Mouse (Mus musculus) bone marrow, adult 2 months (tissue): Measurements from ENCODE around the gene Spock1. TPM values are rescaled to one million over a fixed set of nuclear protein-coding genes. Genes with fewer than 3 reads are reported as not detected.

ENCODE experiments used
- H3K27ac ChIP-seq: fragments of 200-500 bp; 2 replicates; pipeline ENCODE4 v1.5.1; 2012; ENCODE audit warnings: low read depth, mild to moderate bottlenecking, control low read depth, inconsistent platforms, low read length; ENCODE audit not compliant: control insufficient read depth, poor library complexity, insufficient read depth
- H3K4me1 ChIP-seq: fragments of 200-500 bp; 2 replicates; pipeline ENCODE4 v1.6.1; 2011; ENCODE audit warnings: low read length; ENCODE audit not compliant: control insufficient read depth, insufficient read depth
- H3K4me3 ChIP-seq: fragments of 200-500 bp; replicated peaks from 2 replicates; pipeline ENCODE3; 2011; ENCODE audit warnings: mild to moderate bottlenecking, low read depth, low read length, control low read depth; ENCODE audit not compliant: control insufficient read depth
- CTCF ChIP-seq: fragments of 200-500 bp; IDR thresholded peaks from 2 replicates; pipeline ENCODE4 v1.5.1; 2011; ENCODE audit warnings: low read length, control low read depth; ENCODE audit not compliant: control insufficient read depth, insufficient read depth
- POLR2A ChIP-seq: fragments of 200-500 bp; IDR thresholded peaks from 2 replicates; pipeline ENCODE4 v1.6.1; 2011; ENCODE audit warnings: low read depth, mild to moderate bottlenecking, control low read depth, low read length, borderline replicate concordance; ENCODE audit not compliant: control insufficient read depth
- WGBS: fragments of 180-500 bp; shearing (Covaris S2); methylation state at CpG from one replicate; pipeline ENCODE4 v1.1.7; 2018; 5-methylcytosine and 5-hydroxymethylcytosine counted together
- polyA plus RNA-seq: library from polyadenylated mRNA; stranded (reverse); fragments of >200 nt; gene quantifications from 2 replicates; pipeline ENCODE4 v1.2.4, GENCODE M21; 2011; ENCODE audit warnings: low replicate concordance; ENCODE audit not compliant: missing spikeins, insufficient read depth, insufficient read length

The Spock1 gene
- polyA plus RNA-seq, 1 experiment, result 0.87 TPM

DNA sequence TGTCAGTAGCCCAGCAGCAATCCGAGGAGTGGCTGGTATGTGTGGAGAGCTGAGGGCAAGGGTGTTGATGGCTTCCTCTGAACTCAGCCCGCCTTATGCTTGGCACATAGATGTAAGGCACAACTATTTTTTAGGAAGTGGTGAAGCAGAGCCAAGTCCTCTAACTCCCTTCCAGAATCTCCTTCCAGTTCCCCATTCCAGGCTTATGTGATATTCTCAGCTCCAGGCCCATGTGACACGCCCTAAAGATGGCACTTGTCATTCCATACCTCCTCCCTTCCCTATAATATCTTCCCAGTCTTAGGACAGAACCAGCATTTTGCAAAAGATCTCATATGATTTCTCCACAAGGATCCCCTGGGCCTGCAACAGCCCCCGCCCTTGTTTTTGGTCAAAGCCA lies 277.6 kb downstream of the Spock1 start:
- no peak overlapping the region for H3K4me3 ChIP-seq
- no peak overlapping the region for H3K27ac ChIP-seq
- TF ChIP-seq POLR2A (no peak), CTCF (no peak)
- H3K4me1 ChIP-seq, result no peaks in the 10 kb centered on the region
- WGBS, result 68% methylated on average over 4 of the region's 4 CpGs

GRCm38 (mm10) chr13:57628218-57628617 lies 279.9 kb downstream of the Spock1 start:
- Histone ChIP-seq H3K27ac (no peak overlapping the region), H3K4me1 (no peaks in the 10 kb centered on the region), H3K4me3 (no peak overlapping the region)
- TF ChIP-seq POLR2A, result no peak
- TF ChIP-seq CTCF, result no peak
- 75% methylated on average over 8 of the region's 8 CpGs for WGBS

GRCm38 (mm10) chr13:57626434-57626833 lies 281.7 kb downstream of the Spock1 start:
- 89% methylated on average over 9 of the region's 9 CpGs for WGBS
- Histone ChIP-seq H3K4me3 (no peak overlapping the region), H3K4me1 (no peaks in the 10 kb centered on the region), H3K27ac (no peak overlapping the region)
- TF ChIP-seq POLR2A, result no peak
- TF ChIP-seq CTCF, result no peak

DNA sequence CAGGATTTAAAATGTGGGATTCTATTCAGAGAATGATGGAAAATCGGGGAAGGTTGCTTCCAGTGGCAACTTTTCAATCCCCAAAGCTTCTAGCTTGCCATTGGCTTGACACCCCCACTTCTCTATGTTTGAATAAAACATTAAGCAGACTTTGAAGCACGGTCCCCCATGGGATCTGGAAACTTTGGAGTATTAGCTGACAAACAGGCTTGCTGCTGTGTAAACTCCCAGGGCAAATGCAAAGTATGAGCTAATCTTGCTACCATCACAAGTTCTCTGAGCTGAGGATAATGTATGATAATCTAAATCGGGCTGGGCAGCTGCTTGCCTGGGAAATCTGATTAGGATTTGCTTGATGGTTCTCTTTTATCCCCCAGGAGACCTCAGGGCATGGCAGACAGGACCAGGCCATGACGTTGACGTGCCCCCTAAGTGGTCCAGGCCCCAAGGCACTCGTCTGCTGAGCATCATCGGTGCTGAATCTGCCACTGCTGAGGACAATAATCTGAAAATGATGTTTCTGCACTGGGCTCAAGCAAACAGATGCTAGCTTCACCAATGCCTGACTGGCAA lies 284.1 kb downstream of the Spock1 start:
- H3K4me1 ChIP-seq, result no peaks in the 10 kb centered on the region
- H3K4me3 ChIP-seq, result no peak overlapping the region
- WGBS, result 69% methylated on average over 7 of the region's 7 CpGs
- no peak for TF ChIP-seq POLR2A
- no peak for TF ChIP-seq CTCF
- H3K27ac ChIP-seq, result no peak overlapping the region

DNA sequence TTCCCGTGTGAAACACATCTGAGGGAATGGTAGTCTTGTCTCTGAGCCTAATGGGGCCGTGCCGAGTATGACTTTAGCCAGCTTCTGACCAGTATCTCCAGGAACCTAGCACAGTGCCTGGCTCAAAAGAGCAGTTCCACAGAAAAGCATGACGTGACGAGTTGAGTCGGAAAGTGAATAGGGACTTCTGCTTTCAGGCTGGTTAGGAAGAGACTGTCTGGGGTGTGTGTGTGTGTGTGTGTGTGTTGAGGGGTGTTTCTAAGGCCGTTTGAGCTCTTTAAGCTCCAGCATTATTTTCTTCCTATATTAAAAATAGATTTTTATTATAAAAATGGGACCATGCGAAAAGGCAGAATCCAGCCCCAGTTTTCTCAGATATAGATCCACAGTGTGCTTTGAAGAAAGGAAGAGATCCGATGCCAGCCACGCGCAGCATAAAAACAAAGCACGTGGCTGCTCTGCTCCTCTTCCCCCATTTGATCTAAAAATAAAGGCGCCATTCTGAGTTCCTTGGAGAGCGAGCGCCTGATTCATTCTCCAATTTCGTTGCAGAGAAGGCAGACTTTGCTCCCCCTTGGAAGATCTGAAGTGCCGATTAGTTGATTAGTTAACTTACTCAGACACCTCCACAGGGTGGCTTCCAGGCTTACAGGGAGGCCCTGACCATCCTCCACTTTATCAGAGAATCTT lies 288.9 kb downstream of the Spock1 start:
- Histone ChIP-seq H3K4me3 (no peak overlapping the region), H3K4me1 (no peaks in the 10 kb centered on the region), H3K27ac (no peak overlapping the region)
- TF ChIP-seq CTCF, result no peak
- no peak for TF ChIP-seq POLR2A
- WGBS, result 67% methylated on average over 17 of the region's 17 CpGs

- TF ChIP-seq POLR2A (no peak), CTCF (no peak)
- H3K4me1 ChIP-seq, result no peaks in the 10 kb centered on the region
- 78% methylated on average over 11 of the region's 11 CpGs for WGBS
- no peak overlapping the region for H3K27ac ChIP-seq
- H3K4me3 ChIP-seq, result no peak overlapping the region
These were observed 296.6 kb downstream of the Spock1 start for GRCm38 (mm10) chr13:57611326-57612171.

- 73% methylated on average over 7 of the region's 7 CpGs for WGBS
- no peak overlapping the region for H3K27ac ChIP-seq
- H3K4me1 ChIP-seq, result no peaks in the 10 kb centered on the region
- H3K4me3 ChIP-seq, result no peak overlapping the region
- TF ChIP-seq POLR2A (no peak), CTCF (no peak)
These were observed 298.2 kb downstream of the Spock1 start for GRCm38 (mm10) chr13:57609946-57610345.

GRCm38 (mm10) chr13:57604437-57604836 lies 303.7 kb downstream of the Spock1 start:
- H3K27ac ChIP-seq, result no peak overlapping the region
- 83% methylated on average over 3 of the region's 3 CpGs for WGBS
- no peaks in the 10 kb centered on the region for H3K4me1 ChIP-seq
- TF ChIP-seq CTCF (no peak), POLR2A (no peak)
- H3K4me3 ChIP-seq, result no peak overlapping the region

DNA sequence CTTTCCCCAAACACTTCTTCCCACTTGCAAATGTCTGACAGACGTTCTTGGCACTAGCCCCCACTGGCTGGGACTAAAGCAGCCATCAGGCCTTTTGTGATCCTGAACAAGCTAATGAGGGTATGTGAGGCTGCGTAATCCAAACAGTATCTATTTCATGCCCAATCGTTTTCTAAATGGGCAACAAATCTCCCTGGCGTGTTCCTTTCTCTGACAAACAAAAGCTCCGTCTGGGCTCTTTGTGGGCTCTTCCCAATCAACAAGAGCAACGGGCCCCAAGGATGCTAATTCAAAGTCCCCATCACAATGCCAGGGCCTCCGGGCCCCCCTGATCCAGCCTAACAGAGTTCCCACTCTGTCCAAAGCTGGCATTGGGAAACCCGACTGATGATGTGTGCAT lies 304.9 kb downstream of the Spock1 start:
- TF ChIP-seq POLR2A (no peak), CTCF (no peak)
- 78% methylated on average over 8 of the region's 8 CpGs for WGBS
- no peak overlapping the region for H3K4me3 ChIP-seq
- no peaks in the 10 kb centered on the region for H3K4me1 ChIP-seq
- H3K27ac ChIP-seq, result no peak overlapping the region
